Mouse (Mus musculus): ENCODE measurements around the gene Fyco1.

DNA sequence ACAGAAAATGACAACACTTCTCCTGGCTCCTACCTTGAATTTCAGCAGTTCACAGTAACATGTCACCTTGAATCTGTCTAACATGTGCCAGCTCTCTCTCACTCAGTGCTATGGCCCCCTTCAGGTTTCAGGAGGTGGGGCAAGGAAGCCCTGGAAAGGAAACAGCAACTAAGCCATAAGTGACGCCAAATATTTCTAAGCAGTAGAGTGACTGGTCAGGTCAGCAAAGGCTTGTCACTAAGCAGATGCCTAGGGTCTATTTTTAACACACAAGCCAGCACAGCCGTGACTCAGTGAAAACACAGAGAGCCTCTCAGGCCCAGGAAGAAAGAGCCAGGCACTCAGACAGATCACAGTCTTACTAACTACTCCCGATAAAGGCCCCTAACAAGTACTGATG lies 6.6 kb downstream of the Fyco1 start:
- TF ChIP-seq POLR2A (IDR thresholded peaks at IDR 0.05; ENCODE audit: insufficient read length, low read depth): no peak
- TF ChIP-seq USF1 (IDR thresholded peaks at IDR 0.05; ENCODE audit: low read depth): no peak
- no peak for TF ChIP-seq POLR2AphosphoS2 (IDR thresholded peaks at IDR 0.05; ENCODE audit: insufficient read length, low read depth)
- TF ChIP-seq E2F4 (IDR thresholded peaks at IDR 0.05; ENCODE audit: insufficient read depth): no peak
- TF ChIP-seq TCF3 (IDR thresholded peaks at IDR 0.05; ENCODE audit: insufficient read length, low read depth): no peak
- no peak for TF ChIP-seq REST (IDR thresholded peaks at IDR 0.05; ENCODE audit: insufficient read depth, insufficient read length)
- TF ChIP-seq MYOG (IDR thresholded peaks at IDR 0.05; ENCODE audit: control insufficient read depth in 1 of 3, insufficient read depth in 1 of 3, insufficient read length in 2 of 3, low read depth in 2 of 3): no peak
- TF ChIP-seq MYOD1 (IDR thresholded peaks at IDR 0.05; ENCODE audit: control insufficient read depth in 1 of 3, insufficient read length in 2 of 3, low read depth in 2 of 3): no peak
